Mouse (Mus musculus) liver, embryonic 13.5 days (tissue): Measurements from ENCODE around the gene Clip2. TPM values are rescaled to one million over a fixed set of nuclear protein-coding genes. Genes with fewer than 3 reads are reported as not detected.
A peak's percentile ranks its signal among the peaks of the same experiment; 100 is the strongest.

ENCODE experiments used
- ATAC-seq: fragments of 200-750 bp; cut with Nextera tagmentation; 2 replicates; pipeline ENCODE4 v1.8.0; 2017; ENCODE audit warnings: low read depth, mild to moderate bottlenecking, moderate number of reproducible peaks, moderate library complexity
- DNase-seq: peaks from one replicate; pipeline ENCODE4 v3.0.0; 2022
- H3K27ac ChIP-seq: fragments of 300-500 bp; sonication (generic); 2 replicates; pipeline ENCODE4 v1.5.1; 2015; ENCODE audit warnings: moderate library complexity, mild to moderate bottlenecking, inconsistent platforms
- H3K27me3 ChIP-seq: fragments of 300-500 bp; sonication (generic); 2 replicates; pipeline ENCODE4 v1.6.1; 2015; ENCODE audit warnings: mild to moderate bottlenecking, inconsistent platforms
- H3K36me3 ChIP-seq: fragments of 300-500 bp; sonication (generic); 2 replicates; pipeline ENCODE4 v1.6.1; 2015; ENCODE audit warnings: mild to moderate bottlenecking, inconsistent platforms
- H3K4me1 ChIP-seq: fragments of 300-500 bp; sonication (generic); replicated peaks from 2 replicates; pipeline ENCODE4 v1.6.1; 2015; ENCODE audit warnings: inconsistent platforms
- H3K4me2 ChIP-seq: fragments of 300-500 bp; sonication (generic); 2 replicates; pipeline ENCODE4 v1.6.1; 2015; ENCODE audit warnings: inconsistent platforms, mild to moderate bottlenecking, moderate library complexity
- H3K4me3 ChIP-seq: fragments of 300-500 bp; sonication (generic); replicated peaks from 2 replicates; pipeline ENCODE4 v1.5.1; 2015; ENCODE audit warnings: mild to moderate bottlenecking, inconsistent platforms
- H3K9ac ChIP-seq: fragments of 300-500 bp; sonication (generic); 2 replicates; pipeline ENCODE4 v1.6.1; 2015; ENCODE audit warnings: mild to moderate bottlenecking, inconsistent platforms
- H3K9me3 ChIP-seq: fragments of 300-500 bp; sonication (generic); replicated peaks from 2 replicates; pipeline ENCODE4 v1.6.1; 2016; ENCODE audit warnings: inconsistent platforms
- WGBS: fragments of 180-500 bp; shearing (Covaris S2); methylation state at CpG from one replicate; pipeline ENCODE4 v1.1.7; 2015; ENCODE audit not compliant: insufficient replicate concordance; 5-methylcytosine and 5-hydroxymethylcytosine counted together
- polyA plus RNA-seq: library from polyadenylated mRNA; unstranded; fragments of >200 nt; fragmentation: Nextera tagmentation; extraction: Ambion mirVana; gene quantifications from 2 replicates; pipeline ENCODE4 v1.2.1, GENCODE M21; 2015

Clip2 gene
- polyA plus RNA-seq, 1 experiment from 2014 or later, result 0.37 TPM

- peaks cover 43% of the 10 kb centered on the region for H3K4me1 ChIP-seq
- H3K9me3 ChIP-seq, result no peaks in the 10 kb centered on the region
- H3K27me3 ChIP-seq, result no peaks in the 10 kb centered on the region
- ATAC-seq (no peak), DNase-seq (no peak)
- H3K9ac ChIP-seq, result no peak overlapping the region
- 66% methylated on average over 19 of the region's 19 CpGs for WGBS
- no peak overlapping the region for H3K27ac ChIP-seq
- no peaks in the 10 kb centered on the region for H3K36me3 ChIP-seq
- no peak overlapping the region for H3K4me2 ChIP-seq
- H3K4me3 ChIP-seq, result no peak overlapping the region
Measured at GRCm38 (mm10) chr5:134544516-134545241, 7.6 kb downstream of the Clip2 start.

DNA sequence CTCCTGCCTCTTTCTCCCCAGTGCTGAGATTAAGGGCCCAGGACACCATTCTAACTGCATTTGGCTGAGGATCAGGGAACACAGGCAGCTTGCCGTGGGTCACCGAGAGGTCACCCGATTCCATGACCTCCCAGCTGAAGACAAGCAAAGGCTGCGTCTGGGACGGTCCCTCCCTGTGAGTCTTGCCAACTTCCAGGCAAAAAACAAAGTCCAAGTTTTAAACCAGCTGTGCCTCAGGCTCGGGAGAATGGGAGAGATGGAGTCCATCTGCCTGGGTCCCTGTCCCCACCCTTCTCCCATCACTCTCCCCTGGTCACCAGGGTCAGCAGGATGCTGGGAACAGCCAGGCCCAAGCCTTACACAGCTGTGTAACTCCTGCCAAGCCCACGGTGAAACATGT, 10.6 kb downstream of the Clip2 start:
- no peak overlapping the region for H3K9ac ChIP-seq
- no peak overlapping the region for H3K4me2 ChIP-seq
- H3K9me3 ChIP-seq, result no peaks in the 10 kb centered on the region
- H3K4me1 ChIP-seq, result peaks cover 24% of the 10 kb centered on the region
- no peaks in the 10 kb centered on the region for H3K27me3 ChIP-seq
- 55% methylated on average over 7 of the region's 7 CpGs for WGBS
- H3K36me3 ChIP-seq, result no peaks in the 10 kb centered on the region
- H3K4me3 ChIP-seq, result no peak overlapping the region
- DNase-seq (no peak), ATAC-seq (no peak)
- H3K27ac ChIP-seq, result no peak overlapping the region

GRCm38 (mm10) chr5:134540881-134541280, 11.4 kb downstream of the Clip2 start:
- Histone ChIP-seq H3K27me3 (no peaks in the 10 kb centered on the region), H3K36me3 (no peaks in the 10 kb centered on the region), H3K9me3 (no peaks in the 10 kb centered on the region), H3K4me3 (no peak overlapping the region), H3K9ac (no peak overlapping the region), H3K4me2 (no peak overlapping the region), H3K27ac (0 out of 2 replicates have a peak overlapping the region, but pooled peaks have one; percentile 60), H3K4me1 (peaks cover 24% of the 10 kb centered on the region)
- ATAC-seq (no peak), DNase-seq (no peak)
- 77% methylated on average over 6 of the region's 6 CpGs for WGBS

DNA sequence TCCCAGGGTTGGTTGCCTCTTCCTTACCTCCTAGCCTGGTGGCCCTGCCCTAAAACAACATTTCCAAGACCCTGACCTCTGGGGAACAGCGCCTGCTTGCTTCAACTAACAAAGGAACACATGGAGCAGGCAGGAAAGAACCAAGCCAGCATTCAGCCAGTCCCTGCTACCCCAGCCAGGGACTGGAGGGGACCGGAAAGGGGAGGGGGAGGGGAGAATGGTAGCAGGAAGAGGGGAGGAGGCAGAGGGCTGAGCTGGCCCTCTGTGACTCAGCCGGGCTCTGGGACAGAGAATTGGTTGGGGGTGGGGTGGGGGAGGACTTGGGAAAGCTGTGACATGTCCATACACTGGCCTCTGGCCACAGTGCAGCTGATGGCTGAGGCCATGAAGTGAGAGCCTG, 12.3 kb downstream of the Clip2 start:
- DNase-seq (no peak), ATAC-seq (peak; percentile 64)
- Histone ChIP-seq H3K4me2 (no peak overlapping the region), H3K9ac (no peak overlapping the region), H3K9me3 (no peaks in the 10 kb centered on the region), H3K36me3 (no peaks in the 10 kb centered on the region), H3K4me3 (no peak overlapping the region), H3K4me1 (peaks cover 24% of the 10 kb centered on the region), H3K27ac (peak overlapping the region; percentile 60), H3K27me3 (no peaks in the 10 kb centered on the region)
- 8% methylated on average over 3 of the region's 3 CpGs for WGBS

DNA sequence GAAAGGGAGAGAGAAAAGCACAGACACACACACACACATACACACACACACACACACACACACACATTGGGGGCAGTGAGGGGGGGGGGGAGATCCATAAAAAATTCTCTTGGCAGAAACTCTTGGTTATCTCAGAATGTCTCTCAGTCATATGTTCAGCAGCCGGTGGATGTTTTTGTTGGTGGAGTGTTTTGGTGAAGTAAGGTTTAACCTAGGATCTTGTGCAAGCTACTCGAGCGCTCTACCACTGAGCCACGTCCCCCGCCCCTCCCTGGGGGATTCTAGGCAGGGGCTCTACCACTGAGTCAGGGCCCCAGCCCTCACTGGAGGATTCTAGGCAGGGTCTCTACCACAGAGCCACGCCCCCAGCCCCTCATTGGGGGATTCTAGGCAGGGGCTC, 16.2 kb downstream of the Clip2 start:
- Histone ChIP-seq H3K36me3 (0 out of 2 replicates have a peak, but pooled peaks cover 10% of the 10 kb centered on the region), H3K4me2 (no peak overlapping the region), H3K9me3 (no peaks in the 10 kb centered on the region), H3K27ac (no peak overlapping the region), H3K27me3 (no peaks in the 10 kb centered on the region), H3K4me3 (no peak overlapping the region), H3K4me1 (peaks cover 13% of the 10 kb centered on the region), H3K9ac (no peak overlapping the region)
- DNase-seq (no peak), ATAC-seq (no peak)
- WGBS, result 79% methylated on average over 6 of the region's 6 CpGs

GRCm38 (mm10) chr5:134532417-134532816, 19.8 kb downstream of the Clip2 start:
- peaks cover 7% of the 10 kb centered on the region; the same call in 1 of the 2 replicates for H3K4me1 ChIP-seq
- no peak overlapping the region for H3K4me2 ChIP-seq
- 52% methylated on average over 6 of the region's 6 CpGs for WGBS
- DNase-seq (no peak), ATAC-seq (peak; percentile 58; the same call in 1 of the 2 replicates)
- H3K9ac ChIP-seq, result no peak overlapping the region
- no peak overlapping the region for H3K27ac ChIP-seq
- no peak overlapping the region for H3K4me3 ChIP-seq
- 0 out of 2 replicates have a peak, but pooled peaks cover 10% of the 10 kb centered on the region for H3K36me3 ChIP-seq
- no peaks in the 10 kb centered on the region for H3K9me3 ChIP-seq
- no peaks in the 10 kb centered on the region for H3K27me3 ChIP-seq

DNA sequence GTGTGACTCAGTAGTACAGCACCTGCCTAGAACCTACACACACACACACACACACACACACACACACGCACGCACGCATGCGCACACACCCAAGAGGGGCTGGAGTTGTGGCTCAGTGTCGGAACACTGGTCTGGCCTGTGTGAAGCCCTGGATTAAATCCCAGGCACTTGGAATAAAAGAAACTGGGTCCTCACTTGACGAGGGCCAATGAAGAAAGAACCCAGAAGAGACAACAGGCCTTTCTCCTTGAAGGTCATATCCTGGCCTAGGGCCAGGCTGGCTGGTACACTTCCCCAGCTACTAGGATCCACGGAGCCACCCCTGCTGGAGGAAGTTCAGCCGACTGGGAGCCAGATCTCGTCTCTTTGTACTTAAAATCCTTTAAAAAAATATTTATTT, 20.6 kb downstream of the Clip2 start:
- Histone ChIP-seq H3K9me3 (no peaks in the 10 kb centered on the region), H3K4me3 (no peak overlapping the region), H3K4me1 (peaks cover 7% of the 10 kb centered on the region; the same call in 1 of the 2 replicates), H3K4me2 (no peak overlapping the region), H3K36me3 (0 out of 2 replicates have a peak, but pooled peaks cover 10% of the 10 kb centered on the region), H3K27ac (no peak overlapping the region), H3K27me3 (no peaks in the 10 kb centered on the region), H3K9ac (no peak overlapping the region)
- no peak for DNase-seq
- no peak for ATAC-seq
- 76% methylated on average over 9 of the region's 9 CpGs for WGBS

GRCm38 (mm10) chr5:134530830-134531229, 21.4 kb downstream of the Clip2 start:
- H3K36me3 ChIP-seq, result 0 out of 2 replicates have a peak, but pooled peaks cover 10% of the 10 kb centered on the region
- ATAC-seq (no peak), DNase-seq (no peak)
- no peak overlapping the region for H3K27ac ChIP-seq
- H3K9me3 ChIP-seq, result no peaks in the 10 kb centered on the region
- no peaks in the 10 kb centered on the region for H3K27me3 ChIP-seq
- H3K4me3 ChIP-seq, result no peak overlapping the region
- no peak overlapping the region for H3K4me2 ChIP-seq
- H3K4me1 ChIP-seq, result peaks cover 7% of the 10 kb centered on the region; the same call in 1 of the 2 replicates
- no peak overlapping the region for H3K9ac ChIP-seq
- 62% methylated on average over 7 of the region's 7 CpGs for WGBS

GRCm38 (mm10) chr5:134528488-134528887, 23.7 kb downstream of the Clip2 start:
- Histone ChIP-seq H3K27me3 (no peaks in the 10 kb centered on the region), H3K9ac (no peak overlapping the region)
- 52% methylated on average over 9 of the region's 9 CpGs for WGBS

GRCm38 (mm10) chr5:134525971-134526711, 26.1 kb downstream of the Clip2 start:
- H3K27ac ChIP-seq, result no peak overlapping the region
- peaks cover 21% of the 10 kb centered on the region; the same call in 1 of the 2 replicates for H3K4me1 ChIP-seq
- ATAC-seq (no peak), DNase-seq (no peak)
- 86% methylated on average over 15 of the region's 15 CpGs for WGBS
- H3K4me3 ChIP-seq, result no peak overlapping the region
- H3K9me3 ChIP-seq, result no peaks in the 10 kb centered on the region
- H3K9ac ChIP-seq, result no peak overlapping the region
- H3K27me3 ChIP-seq, result no peaks in the 10 kb centered on the region
- H3K4me2 ChIP-seq, result no peak overlapping the region
- H3K36me3 ChIP-seq, result 0 out of 2 replicates have a peak, but pooled peaks cover 4% of the 10 kb centered on the region

More at GRCm38 (mm10) chr5:134528488-134528887, 23.7 kb downstream of the Clip2 start:
- H3K4me3 ChIP-seq, result no peak overlapping the region
- ATAC-seq, result no peak
- H3K27ac ChIP-seq, result no peak overlapping the region
- H3K4me2 ChIP-seq, result no peak overlapping the region
- H3K36me3 ChIP-seq, result 0 out of 2 replicates have a peak, but pooled peaks cover 5% of the 10 kb centered on the region
- peaks cover 7% of the 10 kb centered on the region; the same call in 1 of the 2 replicates for H3K4me1 ChIP-seq
- no peak for DNase-seq
- no peaks in the 10 kb centered on the region for H3K9me3 ChIP-seq

- no peak overlapping the region for H3K27ac ChIP-seq
- H3K9me3 ChIP-seq, result no peaks in the 10 kb centered on the region
- no peak overlapping the region for H3K4me2 ChIP-seq
- WGBS, result 69% methylated on average over 5 of the region's 5 CpGs
- ATAC-seq, result no peak
- H3K36me3 ChIP-seq, result 0 out of 2 replicates have a peak, but pooled peaks cover 8% of the 10 kb centered on the region
- H3K27me3 ChIP-seq, result no peaks in the 10 kb centered on the region
- DNase-seq, result no peak
- H3K4me1 ChIP-seq, result peaks cover 18% of the 10 kb centered on the region; the same call in 1 of the 2 replicates
- H3K4me3 ChIP-seq, result no peak overlapping the region
- H3K9ac ChIP-seq, result no peak overlapping the region
Measured at GRCm38 (mm10) chr5:134523728-134524127, 28.5 kb downstream of the Clip2 start.
